Mouse (Mus musculus) embryonic facial prominence, embryonic 14.5 days (tissue): Measurements from ENCODE around the gene Nav2. TPM values are rescaled to one million over a fixed set of nuclear protein-coding genes. Genes with fewer than 3 reads are reported as not detected.
A peak's percentile ranks its signal among the peaks of the same experiment; 100 is the strongest.

ENCODE experiments used
- ATAC-seq: fragments of 200-750 bp; cut with Nextera tagmentation; 2 replicates; pipeline ENCODE4 v1.8.0; 2017; ENCODE audit warnings: low read depth, moderate number of reproducible peaks, moderate TSS enrichment
- DNase-seq: peaks from one replicate; pipeline ENCODE4 v3.0.0-alpha.2; 2015; ENCODE audit warnings: low spot score
- H3K27ac ChIP-seq: fragments of 300-500 bp; sonication (generic); replicated peaks from 2 replicates; pipeline ENCODE4 v1.5.1; 2014; ENCODE audit warnings: low read depth, mild to moderate bottlenecking, low read length, moderate library complexity
- H3K27me3 ChIP-seq: fragments of 300-500 bp; sonication (generic); replicated peaks from 2 replicates; pipeline ENCODE4 v1.6.1; 2014; ENCODE audit warnings: low read length; ENCODE audit not compliant: control insufficient read depth, insufficient read depth
- H3K36me3 ChIP-seq: fragments of 300-500 bp; sonication (generic); 2 replicates; pipeline ENCODE4 v1.6.1; 2014; ENCODE audit warnings: low read length, mixed read lengths; ENCODE audit not compliant: control insufficient read depth, insufficient read depth
- H3K4me1 ChIP-seq: fragments of 300-500 bp; sonication (generic); 2 replicates; pipeline ENCODE4 v1.6.1; 2014; ENCODE audit warnings: antibody characterized with exemption, low read length; ENCODE audit not compliant: control insufficient read depth, insufficient read depth
- H3K4me2 ChIP-seq: fragments of 300-500 bp; sonication (generic); 2 replicates; pipeline ENCODE4 v1.6.1; 2014; ENCODE audit warnings: low read depth, mild to moderate bottlenecking, low read length, moderate library complexity, mixed read lengths
- H3K4me3 ChIP-seq: fragments of 300-500 bp; sonication (generic); 2 replicates; pipeline ENCODE4 v1.5.1; 2014; ENCODE audit warnings: low read depth, mild to moderate bottlenecking, low read length
- H3K9ac ChIP-seq: fragments of 300-500 bp; sonication (generic); 2 replicates; pipeline ENCODE4 v1.6.1; 2014; ENCODE audit warnings: low read depth, mild to moderate bottlenecking, low read length, moderate library complexity, mixed read lengths
- H3K9me3 ChIP-seq: fragments of 300-500 bp; sonication (generic); 2 replicates; pipeline ENCODE4 v1.6.1; 2016; ENCODE audit warnings: low read length; ENCODE audit not compliant: control insufficient read depth
- WGBS: fragments of 180-500 bp; shearing (Covaris S2); extraction: QIAGEN DNeasy Blood & Tissue Kit; methylation state at CpG from one replicate; pipeline ENCODE4 v1.1.7; 2014; 5-methylcytosine and 5-hydroxymethylcytosine counted together
- polyA plus RNA-seq: library from polyadenylated mRNA; unstranded; fragments of >200 nt; fragmentation: Nextera tagmentation; extraction: Ambion mirVana; gene quantifications from 2 replicates; pipeline ENCODE4 v1.2.1, GENCODE M21; 2014

Gene Nav2
- polyA plus RNA-seq, 1 experiment from 2014 or later = 13.5 TPM

GRCm38 (mm10) chr7:49451240-49451639, 542.7 kb downstream of the Nav2 start:
- H3K27ac ChIP-seq = peak overlapping the region; percentile 83; the same call in 1 of the 2 replicates
- 80% methylated on average over 10 of the region's 10 CpGs for WGBS
- H3K4me1 ChIP-seq = peaks cover 17% of the 10 kb centered on the region
- DNase-seq (no peak), ATAC-seq (no peak)
- H3K36me3 ChIP-seq = peaks cover 11% of the 10 kb centered on the region; the same call in 1 of the 2 replicates
- peaks cover 9% of the 10 kb centered on the region; the same call in 1 of the 2 replicates for H3K27me3 ChIP-seq
- H3K9me3 ChIP-seq = no peaks in the 10 kb centered on the region
- H3K4me2 ChIP-seq = peak overlapping the region; percentile 53
- H3K4me3 ChIP-seq = peak overlapping the region; percentile 22; the same call in 1 of the 2 replicates
- no peak overlapping the region for H3K9ac ChIP-seq

GRCm38 (mm10) chr7:49452274-49452673, 543.8 kb downstream of the Nav2 start:
- no peak for DNase-seq
- no peak overlapping the region for H3K4me3 ChIP-seq
- H3K4me2 ChIP-seq = no peak overlapping the region
- peaks cover 17% of the 10 kb centered on the region for H3K4me1 ChIP-seq
- peaks cover 9% of the 10 kb centered on the region; the same call in 1 of the 2 replicates for H3K27me3 ChIP-seq
- no peaks in the 10 kb centered on the region for H3K9me3 ChIP-seq
- H3K9ac ChIP-seq = no peak overlapping the region
- 77% methylated on average over 11 of the region's 11 CpGs for WGBS
- H3K27ac ChIP-seq = no peak overlapping the region
- peaks cover 11% of the 10 kb centered on the region; the same call in 1 of the 2 replicates for H3K36me3 ChIP-seq
- no peak for ATAC-seq

- peaks cover 11% of the 10 kb centered on the region; the same call in 1 of the 2 replicates for H3K36me3 ChIP-seq
- no peak overlapping the region for H3K4me3 ChIP-seq
- no peak overlapping the region for H3K9ac ChIP-seq
- H3K4me2 ChIP-seq = no peak overlapping the region
- H3K9me3 ChIP-seq = no peaks in the 10 kb centered on the region
- no peak for DNase-seq
- no peak overlapping the region for H3K27ac ChIP-seq
- 81% methylated on average over 5 of the region's 5 CpGs for WGBS
- H3K27me3 ChIP-seq = peaks cover 9% of the 10 kb centered on the region; the same call in 1 of the 2 replicates
- ATAC-seq = no peak
- peaks cover 14% of the 10 kb centered on the region for H3K4me1 ChIP-seq
Measured at GRCm38 (mm10) chr7:49454601-49455000, 546.1 kb downstream of the Nav2 start.

DNA sequence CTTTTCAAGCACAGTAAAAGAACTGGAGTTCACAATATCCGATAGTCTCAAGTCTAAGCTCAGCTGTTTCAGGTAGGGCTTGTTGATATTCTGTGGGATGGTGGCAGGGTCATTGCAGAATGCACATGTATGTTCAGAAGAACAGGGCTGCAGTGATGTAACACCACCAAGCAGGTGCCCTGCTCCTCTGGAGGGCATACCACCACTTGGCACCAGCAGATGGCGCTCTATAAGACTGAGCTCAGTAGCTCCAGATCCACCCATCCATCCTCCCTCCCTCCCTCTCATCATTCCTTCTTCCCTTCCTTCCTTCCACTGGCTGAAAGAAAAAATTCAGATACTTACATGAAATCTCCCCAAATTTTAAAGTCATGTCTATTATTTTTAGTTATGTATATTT, 547.6 kb downstream of the Nav2 start:
- no peaks in the 10 kb centered on the region for H3K9me3 ChIP-seq
- 0 out of 2 replicates have a peak, but pooled peaks have one; percentile 41 for ATAC-seq
- no peak overlapping the region for H3K4me2 ChIP-seq
- no peak overlapping the region for H3K4me3 ChIP-seq
- H3K9ac ChIP-seq = no peak overlapping the region
- no peak overlapping the region for H3K27ac ChIP-seq
- H3K36me3 ChIP-seq = peaks cover 11% of the 10 kb centered on the region; the same call in 1 of the 2 replicates
- H3K4me1 ChIP-seq = no peaks in the 10 kb centered on the region
- WGBS = 56% methylated on average over 2 of the region's 2 CpGs
- DNase-seq = no peak
- peaks cover 9% of the 10 kb centered on the region; the same call in 1 of the 2 replicates for H3K27me3 ChIP-seq

DNA sequence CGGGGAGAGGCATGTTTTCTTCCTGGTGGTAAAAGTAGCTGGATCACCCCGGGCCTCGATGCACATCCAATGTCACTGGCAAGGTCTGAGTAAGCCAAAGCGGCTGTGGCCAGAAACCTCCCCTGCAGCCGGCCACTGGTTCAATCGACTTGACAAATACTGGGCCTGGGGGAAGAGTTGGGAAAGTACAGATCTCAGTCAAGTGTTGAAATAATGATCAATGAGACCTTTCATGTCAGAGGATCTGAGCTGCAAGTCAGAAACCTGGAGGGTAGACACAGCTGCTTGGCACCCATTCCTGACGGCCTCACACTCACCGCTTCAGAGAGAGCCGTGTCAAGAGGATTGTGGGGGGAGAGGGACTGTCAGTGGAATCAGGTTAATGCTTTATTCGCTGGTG, 548.9 kb downstream of the Nav2 start:
- peaks cover 9% of the 10 kb centered on the region; the same call in 1 of the 2 replicates for H3K27me3 ChIP-seq
- no peak for ATAC-seq
- H3K4me2 ChIP-seq = no peak overlapping the region
- no peaks in the 10 kb centered on the region for H3K9me3 ChIP-seq
- 0 out of 2 replicates have a peak, but pooled peaks cover under 1% of the 10 kb centered on the region for H3K4me1 ChIP-seq
- H3K36me3 ChIP-seq = peaks cover 11% of the 10 kb centered on the region; the same call in 1 of the 2 replicates
- no peak overlapping the region for H3K4me3 ChIP-seq
- H3K9ac ChIP-seq = no peak overlapping the region
- no peak for DNase-seq
- 58% methylated on average over 10 of the region's 10 CpGs for WGBS
- H3K27ac ChIP-seq = no peak overlapping the region

- Histone ChIP-seq H3K4me3 (no peak overlapping the region), H3K4me2 (no peak overlapping the region), H3K9me3 (no peaks in the 10 kb centered on the region), H3K27me3 (peaks cover 8% of the 10 kb centered on the region; the same call in 1 of the 2 replicates), H3K27ac (no peak overlapping the region), H3K9ac (no peak overlapping the region), H3K4me1 (0 out of 2 replicates have a peak, but pooled peaks cover 4% of the 10 kb centered on the region), H3K36me3 (peaks cover 6% of the 10 kb centered on the region; the same call in 1 of the 2 replicates)
- DNase-seq (no peak), ATAC-seq (no peak)
- 74% methylated on average over 10 of the region's 10 CpGs for WGBS
Measured at GRCm38 (mm10) chr7:49457890-49458289, 549.4 kb downstream of the Nav2 start.

GRCm38 (mm10) chr7:49462328-49462811, 553.9 kb downstream of the Nav2 start:
- ATAC-seq (peak; percentile 82), DNase-seq (peak; percentile 87)
- H3K4me3 ChIP-seq = no peak overlapping the region
- no peaks in the 10 kb centered on the region for H3K27me3 ChIP-seq
- H3K4me1 ChIP-seq = 0 out of 2 replicates have a peak, but pooled peaks cover 4% of the 10 kb centered on the region
- peak overlapping the region; percentile 53; the same call in 1 of the 2 replicates for H3K27ac ChIP-seq
- WGBS = 5% methylated on average over 10 of the region's 10 CpGs
- H3K4me2 ChIP-seq = peak overlapping the region; percentile 42
- no peaks in the 10 kb centered on the region for H3K9me3 ChIP-seq
- H3K9ac ChIP-seq = peak overlapping the region; percentile 35
- peaks cover 12% of the 10 kb centered on the region for H3K36me3 ChIP-seq

- no peaks in the 10 kb centered on the region for H3K27me3 ChIP-seq
- peak; percentile 82 for ATAC-seq
- WGBS = 27% methylated on average over 10 of the region's 10 CpGs
- no peak overlapping the region for H3K4me3 ChIP-seq
- H3K4me2 ChIP-seq = no peak overlapping the region
- no peak overlapping the region for H3K27ac ChIP-seq
- H3K9ac ChIP-seq = no peak overlapping the region
- no peaks in the 10 kb centered on the region for H3K4me1 ChIP-seq
- peak; percentile 83 for DNase-seq
- H3K36me3 ChIP-seq = peaks cover 12% of the 10 kb centered on the region
- H3K9me3 ChIP-seq = no peaks in the 10 kb centered on the region
Measured at GRCm38 (mm10) chr7:49467861-49468260, 559.3 kb downstream of the Nav2 start.
